Comparison of ENCODE assay signal across 9 mouse cellular contexts in genomic region chr12:113163561-113164006, GRCm38 (mm10). TPM values are rescaled to one million over a fixed set of nuclear protein-coding genes. Genes with fewer than 3 reads are reported as not detected.
DNase-seq lines count a peak whose midpoint lies in the region; ATAC-seq lines count a peak whose summit lies in the region.
"Had no signal": no experiment of that assay in that cellular context is flagged by ENCODE, and none has a peak within 500 bp of the region (broad histone marks: within the 10 kb centered on the region; RNA-seq: fewer than 3 reads in every experiment).

No protein-coding gene starts in this region.

- no peak overlapping the region for H3K4me3 ChIP-seq in heart, embryonic 13.5 days
- H3K4me3 ChIP-seq in embryonic facial prominence, embryonic 14.5 days (ENCODE audit: low read depth, low read length) = no peak overlapping the region
- H3K4me3 ChIP-seq in kidney, embryonic 14.5 days (ENCODE audit: low read length) = no peak overlapping the region

- H3K27ac ChIP-seq in heart, embryonic 13.5 days (replicated peaks) = 0 out of 2 replicates have a peak overlapping the region, but pooled peaks have one; percentile 3
- H3K27ac ChIP-seq in embryonic facial prominence, embryonic 14.5 days (replicated peaks; ENCODE audit: low read depth, low read length) = peak overlapping the region; percentile 78
- H3K27ac ChIP-seq in kidney, embryonic 14.5 days (ENCODE audit: low read depth, low read length) = no peak overlapping the region

- no peaks in the 10 kb centered on the region for H3K27me3 ChIP-seq in heart, embryonic 13.5 days (replicated peaks)
- H3K27me3 ChIP-seq in embryonic facial prominence, embryonic 14.5 days (replicated peaks; ENCODE audit: control insufficient read depth, insufficient read depth, low read length) = no peaks in the 10 kb centered on the region
- H3K27me3 ChIP-seq in kidney, embryonic 14.5 days (ENCODE audit: control insufficient read depth, insufficient read depth, low read length) = no peaks in the 10 kb centered on the region

- no peaks in the 10 kb centered on the region for H3K4me1 ChIP-seq in heart, embryonic 13.5 days
- H3K4me1 ChIP-seq in embryonic facial prominence, embryonic 14.5 days (ENCODE audit: control insufficient read depth, insufficient read depth, low read length) = no peaks in the 10 kb centered on the region
- no peaks in the 10 kb centered on the region for H3K4me1 ChIP-seq in kidney, embryonic 14.5 days (ENCODE audit: control insufficient read depth, insufficient read depth, low read length)

- H3K4me2 ChIP-seq in heart, embryonic 13.5 days = no peak overlapping the region
- H3K4me2 ChIP-seq in embryonic facial prominence, embryonic 14.5 days (ENCODE audit: low read depth, low read length) = no peak overlapping the region
- H3K4me2 ChIP-seq in kidney, embryonic 14.5 days (replicated peaks; ENCODE audit: low read depth, low read length) = no peak overlapping the region

- no peak overlapping the region for H3K9ac ChIP-seq in heart, embryonic 13.5 days
- no peak overlapping the region for H3K9ac ChIP-seq in embryonic facial prominence, embryonic 14.5 days (ENCODE audit: low read depth, low read length)
- H3K9ac ChIP-seq in kidney, embryonic 14.5 days (ENCODE audit: low read depth, low read length) = no peak overlapping the region

- peaks cover 29% of the 10 kb centered on the region for H3K36me3 ChIP-seq in heart, embryonic 13.5 days
- H3K36me3 ChIP-seq in embryonic facial prominence, embryonic 14.5 days (ENCODE audit: control insufficient read depth, insufficient read depth, low read length) = 0 out of 2 replicates have a peak, but pooled peaks cover 11% of the 10 kb centered on the region
- peaks cover 28% of the 10 kb centered on the region for H3K36me3 ChIP-seq in kidney, embryonic 14.5 days (ENCODE audit: control insufficient read depth, insufficient read depth, low read length)

- no peak for DNase-seq in heart, postnatal 25 days (ENCODE audit: low spot score)
- DNase-seq in CD4-positive helper T cell, adult 2 months (ENCODE audit: low read depth, low spot score) = peak; percentile 2
- DNase-seq in embryonic facial prominence, embryonic 14.5 days (ENCODE audit: low spot score) = peak; percentile 62
- DNase-seq in layer of hippocampus, postnatal 10 days (ENCODE audit: low spot score in 2 of 2) = peak; percentile 66 to 72
- no peak for DNase-seq in adrenal gland, postnatal 10 days
- DNase-seq in thymus, postnatal 14 days = no peak
- DNase-seq: adrenal gland, postnatal 25 days had no signal

- intact Hi-C loops in heart, postnatal 25 days (cut with DNase I) = no loop called here

- no peak for ATAC-seq in heart, embryonic 13.5 days (ENCODE audit: extremely low read depth, insufficient number of reproducible peaks, low FRiP score, low TSS enrichment)
- ATAC-seq in embryonic facial prominence, embryonic 14.5 days (ENCODE audit: low read depth) = peak; percentile 82
- ATAC-seq in kidney, embryonic 14.5 days (ENCODE audit: low FRiP score, low TSS enrichment) = no peak

- 81% methylated on average over 11 of the region's 11 CpGs for WGBS in heart, embryonic 13.5 days
- 33% methylated on average over 11 of the region's 11 CpGs for WGBS in embryonic facial prominence, embryonic 14.5 days
- WGBS in kidney, embryonic 14.5 days = 78% methylated on average over 11 of the region's 11 CpGs

- no peaks in the 10 kb centered on the region for H3K9me3 ChIP-seq in heart, embryonic 13.5 days
- no peaks in the 10 kb centered on the region for H3K9me3 ChIP-seq in embryonic facial prominence, embryonic 14.5 days (ENCODE audit: control insufficient read depth, low read length)
- H3K9me3 ChIP-seq in kidney, embryonic 14.5 days (ENCODE audit: control insufficient read depth, low read length) = no peaks in the 10 kb centered on the region

RNA-seq across cellular contexts. Expression of gene Tedc1, which starts 7.4 kb away (rescaled TPM):
- polyA plus RNA-seq in heart, embryonic 13.5 days (2015; fragmentation: Nextera tagmentation; extraction: Ambion mirVana) = 20.6 and 21.8 TPM in 2 replicates
- under 1 TPM; 0.61 to 0.83 TPM for total RNA-seq in heart, postnatal 25 days (2021)
- 19.8 and 23.5 TPM in 2 replicates for polyA plus RNA-seq in embryonic facial prominence, embryonic 14.5 days (2014; fragmentation: Nextera tagmentation; extraction: Ambion mirVana)
- total RNA-seq in layer of hippocampus, postnatal 10 days (2021) = 1 to 10 TPM; 3.0 to 3.3 TPM
- polyA plus RNA-seq in kidney, embryonic 14.5 days (2014; fragmentation: Nextera tagmentation; extraction: Ambion mirVana) = 33.0 and 37.4 TPM in 2 replicates
- total RNA-seq in adrenal gland, postnatal 10 days (2021) = 1 to 10 TPM; 3.1 to 5.4 TPM

RNA-seq across cellular contexts. Expression of gene Crip1, which starts 17.5 kb away (rescaled TPM):
- polyA plus RNA-seq in heart, embryonic 13.5 days (2015; fragmentation: Nextera tagmentation; extraction: Ambion mirVana) = 408 and 464 TPM in 2 replicates
- total RNA-seq in heart, postnatal 25 days (2021) = 100 to 1,000 TPM; 178 to 211 TPM
- polyA plus RNA-seq in embryonic facial prominence, embryonic 14.5 days (2014; fragmentation: Nextera tagmentation; extraction: Ambion mirVana) = 408 and 507 TPM in 2 replicates
- total RNA-seq in layer of hippocampus, postnatal 10 days (2021) = 10 to 100 TPM; 13.5 to 14.1 TPM
- polyA plus RNA-seq in kidney, embryonic 14.5 days (2014; fragmentation: Nextera tagmentation; extraction: Ambion mirVana) = 194 and 281 TPM in 2 replicates
- total RNA-seq in adrenal gland, postnatal 10 days (2021) = 100 to 1,000 TPM; 151 to 176 TPM

RNA-seq across cellular contexts. Expression of gene Tmem121, which starts 22.1 kb away (rescaled TPM):
- polyA plus RNA-seq in heart, embryonic 13.5 days (2015; fragmentation: Nextera tagmentation; extraction: Ambion mirVana) = 2.8 and 3.1 TPM in 2 replicates
- total RNA-seq in heart, postnatal 25 days (2021) = under 1 TPM in 1 of 2 experiments, not detected in 1; 0.17 TPM
- polyA plus RNA-seq in embryonic facial prominence, embryonic 14.5 days (2014; fragmentation: Nextera tagmentation; extraction: Ambion mirVana) = 8.7 and 11.5 TPM in 2 replicates
- 10 to 100 TPM; 30.5 to 33.9 TPM for total RNA-seq in layer of hippocampus, postnatal 10 days (2021)
- polyA plus RNA-seq in kidney, embryonic 14.5 days (2014; fragmentation: Nextera tagmentation; extraction: Ambion mirVana) = 4.2 and 13.9 TPM in 2 replicates
- 1 to 10 TPM; 3.0 to 3.1 TPM for total RNA-seq in adrenal gland, postnatal 10 days (2021)

RNA-seq across cellular contexts. Expression of gene Crip2, which starts 23.5 kb away (rescaled TPM):
- polyA plus RNA-seq in heart, embryonic 13.5 days (2015; fragmentation: Nextera tagmentation; extraction: Ambion mirVana) = 1,302 and 1,499 TPM in 2 replicates
- 1,000 to 10,000 TPM; 1,410 to 1,505 TPM for total RNA-seq in heart, postnatal 25 days (2021)
- 154 and 185 TPM in 2 replicates for polyA plus RNA-seq in embryonic facial prominence, embryonic 14.5 days (2014; fragmentation: Nextera tagmentation; extraction: Ambion mirVana)
- 100 to 1,000 TPM; 179 to 183 TPM for total RNA-seq in layer of hippocampus, postnatal 10 days (2021)
- polyA plus RNA-seq in kidney, embryonic 14.5 days (2014; fragmentation: Nextera tagmentation; extraction: Ambion mirVana) = 162 and 174 TPM in 2 replicates
- 100 to 1,000 TPM; 184 to 199 TPM for total RNA-seq in adrenal gland, postnatal 10 days (2021)

Comparison
In these comparisons a context has a peak if more than half of its experiments do, and no peak if none do; other contexts are left out.
1. DNase-seq: peak in CD4-positive helper T cell, adult 2 months (single experiment), embryonic facial prominence, embryonic 14.5 days (single experiment) and layer of hippocampus, postnatal 10 days (2 of 2); none in heart, postnatal 25 days (single experiment), adrenal gland, postnatal 10 days (single experiment) and thymus, postnatal 14 days (single experiment).
2. RNA of gene Crip1, which starts 17.5 kb away (total RNA-seq): 178 to 211 TPM in heart, postnatal 25 days and 151 to 176 TPM in adrenal gland, postnatal 10 days; 13.5 to 14.1 TPM in layer of hippocampus, postnatal 10 days; every median in the first group is over 10 times any median in the second.
3. RNA of gene Tmem121, which starts 22.1 kb away (total RNA-seq): 30.5 to 33.9 TPM in layer of hippocampus, postnatal 10 days; 3.0 to 3.1 TPM in adrenal gland, postnatal 10 days and 0.17 TPM in heart, postnatal 25 days; every median in the first group is over 4 times any median in the second.